Mouse (Mus musculus) kidney, postnatal 4 days (tissue): ENCODE measurements around the gene Lhx5.

ENCODE experiments used
- DNase-seq, 2 experiments: peaks; one replicate each; pipeline ENCODE4 v3.0.0; 2021; ENCODE audit warnings: mixed read lengths in 2 of 2

Gene Lhx5

GRCm38 (mm10) chr5:120433135-120433760 lies 1.7 kb downstream of the Lhx5 start:
- no peak for DNase-seq

DNA sequence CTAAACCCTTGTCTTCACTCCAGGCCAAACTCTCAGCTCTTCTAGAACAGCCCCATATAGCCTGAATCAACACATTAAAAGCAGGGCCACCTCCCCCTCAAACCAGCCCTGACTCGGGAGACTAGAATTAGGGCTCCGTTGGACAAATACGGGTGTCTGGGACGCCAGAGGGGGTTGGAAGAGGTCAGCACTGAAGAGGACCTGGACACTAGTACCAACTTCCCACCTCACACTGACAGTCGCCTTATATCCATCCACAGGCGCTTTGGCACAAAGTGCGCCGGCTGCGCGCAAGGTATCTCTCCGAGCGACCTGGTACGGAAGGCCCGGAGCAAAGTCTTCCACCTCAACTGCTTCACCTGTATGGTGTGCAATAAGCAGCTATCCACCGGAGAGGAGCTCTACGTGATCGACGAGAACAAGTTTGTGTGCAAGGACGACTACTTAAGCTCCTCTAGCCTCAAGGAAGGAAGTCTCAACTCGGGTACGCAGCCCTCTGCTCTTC lies 2.8 kb downstream of the Lhx5 start:
- no peak for DNase-seq

GRCm38 (mm10) chr5:120435006-120435681 lies 3.6 kb downstream of the Lhx5 start:
- DNase-seq = no peak

- peak in 1 of 2 experiments; percentile 43 for DNase-seq
Observed at GRCm38 (mm10) chr5:120435731-120436501, 4.4 kb downstream of the Lhx5 start.

- no peak for DNase-seq
Observed at GRCm38 (mm10) chr5:120436885-120437495, 5.5 kb downstream of the Lhx5 start.

GRCm38 (mm10) chr5:120437539-120437938 lies 6.0 kb downstream of the Lhx5 start:
- no peak for DNase-seq

- DNase-seq = no peak
Observed at GRCm38 (mm10) chr5:120437986-120438385, 6.5 kb downstream of the Lhx5 start.

DNA sequence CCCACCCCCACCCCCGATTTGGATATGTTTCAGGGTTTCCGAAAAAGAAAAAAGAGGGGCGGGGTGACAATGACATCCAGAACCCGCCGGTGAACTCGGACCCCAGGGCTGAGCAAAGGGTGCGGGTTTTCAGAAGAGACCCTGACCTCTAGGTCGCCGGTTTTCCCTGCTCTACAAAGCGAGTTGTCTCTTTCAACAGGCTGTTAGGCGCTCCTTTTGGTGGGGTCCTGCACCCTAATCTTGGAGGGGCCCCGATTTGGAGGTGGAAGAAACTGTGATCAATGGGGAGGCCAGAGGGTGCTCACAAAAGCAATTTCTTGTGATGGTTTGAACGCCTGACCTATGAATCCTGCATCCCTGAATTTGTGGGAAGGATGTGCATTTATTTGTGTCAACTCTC lies 7.0 kb downstream of the Lhx5 start:
- no peak for DNase-seq

DNA sequence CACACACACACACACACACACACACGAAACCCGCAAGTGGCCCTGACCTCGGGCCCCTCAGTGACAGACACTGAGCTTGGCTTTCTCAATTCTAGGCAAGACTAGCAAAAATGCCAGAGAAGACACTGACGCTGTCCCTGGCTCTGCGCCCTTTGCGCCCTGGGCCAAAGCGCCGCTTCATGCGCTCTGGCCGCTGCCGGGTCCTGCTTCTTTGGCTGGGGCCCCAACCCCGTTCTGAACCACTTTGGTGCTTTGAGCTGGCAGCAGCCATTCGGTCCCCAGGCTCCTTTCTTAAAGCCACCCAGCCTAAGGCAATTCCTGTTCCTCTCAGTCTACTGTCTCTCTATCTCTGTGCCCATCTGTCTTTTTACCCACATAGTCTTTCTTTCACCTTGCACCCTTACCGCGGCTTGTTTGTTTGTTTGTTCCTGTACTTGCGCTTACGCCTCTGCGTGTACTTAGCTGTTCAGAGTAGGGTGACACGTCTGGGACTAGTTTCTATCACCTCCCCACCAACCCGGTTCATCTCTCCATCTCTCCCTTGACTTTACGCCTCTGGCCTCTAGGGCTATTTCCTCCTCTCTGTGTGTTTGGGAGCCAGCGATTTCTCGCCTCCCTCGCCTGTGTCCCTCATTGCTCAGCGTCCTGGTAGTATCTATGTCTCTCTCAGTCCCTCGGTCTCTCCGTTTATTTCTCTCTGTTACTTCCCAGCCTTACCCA lies 7.7 kb downstream of the Lhx5 start:
- no peak for DNase-seq

DNA sequence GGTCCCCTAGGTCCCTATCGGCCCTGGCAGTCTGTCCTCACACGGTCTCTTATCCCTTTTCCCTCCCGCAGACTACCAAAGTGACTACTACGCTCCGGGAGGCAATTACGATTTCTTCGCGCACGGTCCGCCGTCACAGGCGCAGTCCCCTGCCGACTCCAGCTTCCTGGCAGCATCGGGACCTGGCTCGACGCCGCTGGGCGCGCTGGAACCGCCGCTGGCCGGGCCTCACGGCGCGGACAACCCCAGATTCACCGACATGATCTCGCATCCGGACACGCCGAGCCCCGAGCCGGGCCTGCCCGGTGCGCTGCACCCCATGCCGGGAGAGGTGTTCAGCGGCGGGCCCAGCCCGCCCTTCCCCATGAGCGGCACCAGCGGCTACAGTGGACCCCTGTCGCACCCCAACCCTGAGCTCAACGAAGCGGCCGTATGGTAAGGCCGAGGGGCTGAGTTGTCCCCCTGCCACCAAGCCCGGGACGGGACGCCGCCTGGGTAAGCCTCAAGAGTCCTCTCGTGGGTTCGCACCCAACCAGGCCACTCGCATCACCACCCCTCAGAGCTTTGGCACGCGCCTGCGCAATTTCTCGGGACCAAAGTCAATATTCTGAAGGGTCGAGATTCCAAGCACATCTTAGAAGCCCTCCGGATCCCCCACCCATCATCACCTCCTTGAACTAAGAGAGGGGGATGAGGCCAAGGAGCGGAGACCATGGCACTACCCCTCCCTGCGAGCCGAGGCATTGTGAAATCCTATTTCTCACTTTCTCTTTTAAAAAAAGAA lies 8.6 kb downstream of the Lhx5 start:
- no peak for DNase-seq

DNA sequence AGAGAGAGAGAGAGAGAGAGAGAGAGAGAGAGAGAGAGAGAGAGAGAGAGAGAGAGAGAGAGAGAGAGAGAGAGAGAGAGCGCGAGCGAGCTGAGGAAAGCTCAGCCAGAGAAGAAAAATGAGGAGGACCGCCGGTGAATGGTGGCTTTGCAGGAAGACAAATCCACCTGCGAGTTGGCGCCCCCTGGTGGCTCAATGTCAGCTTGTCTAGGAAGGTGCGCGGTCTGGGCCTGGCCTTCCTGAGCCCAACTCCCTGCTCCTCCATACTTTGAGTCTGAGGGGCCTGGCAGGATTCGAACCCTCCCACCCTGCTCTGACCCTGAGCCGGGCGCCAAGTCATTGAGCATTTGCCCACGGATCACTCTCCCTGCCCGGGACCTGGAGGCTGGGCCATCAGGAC lies 9.2 kb downstream of the Lhx5 start:
- peak; percentile 96 to 98 for DNase-seq

GRCm38 (mm10) chr5:120447305-120447704 lies 15.8 kb downstream of the Lhx5 start:
- DNase-seq = peak; percentile 64 to 73

GRCm38 (mm10) chr5:120454756-120455337 lies 23.3 kb downstream of the Lhx5 start:
- no peak for DNase-seq

GRCm38 (mm10) chr5:120456253-120456652 lies 24.8 kb downstream of the Lhx5 start:
- DNase-seq = no peak

DNA sequence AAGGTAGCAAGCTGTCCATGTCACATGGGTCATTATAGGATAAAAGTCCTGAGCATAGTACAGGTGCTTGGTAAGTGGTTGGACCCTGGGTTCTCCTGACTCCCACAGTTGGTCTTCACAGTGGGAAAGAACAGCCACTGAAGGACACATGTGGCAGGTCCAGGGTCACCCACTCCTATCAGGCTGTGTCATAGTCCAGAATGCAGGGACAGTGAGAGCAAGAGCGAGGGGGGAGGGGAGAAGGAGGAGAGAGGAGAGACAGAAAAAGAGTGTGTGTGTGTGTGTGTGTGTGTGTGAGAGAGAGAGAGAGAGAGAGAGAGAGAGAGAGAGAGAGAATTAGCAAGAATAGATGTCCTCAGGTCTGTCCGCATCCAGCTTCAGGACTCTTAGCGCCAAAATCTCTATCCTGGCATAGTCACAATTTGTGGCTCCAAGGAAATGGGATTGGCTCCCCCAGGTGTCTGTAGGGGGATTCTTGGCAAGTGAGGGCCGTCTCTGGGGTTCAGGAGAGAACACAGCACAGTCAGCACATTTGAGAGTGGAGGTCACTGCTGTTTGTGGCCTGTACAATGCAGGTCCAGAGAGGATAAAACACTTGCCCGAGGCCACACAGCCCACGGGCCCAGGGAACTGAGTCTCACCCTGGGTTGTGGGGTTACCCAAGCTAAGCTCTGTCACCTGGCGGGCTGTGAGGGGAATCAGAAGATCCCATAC lies 25.5 kb downstream of the Lhx5 start:
- no peak for DNase-seq

- DNase-seq = peak; percentile 87 to 88
Observed at GRCm38 (mm10) chr5:120457628-120458027, 26.1 kb downstream of the Lhx5 start.

GRCm38 (mm10) chr5:120459133-120459532 lies 27.6 kb downstream of the Lhx5 start:
- DNase-seq = no peak

DNA sequence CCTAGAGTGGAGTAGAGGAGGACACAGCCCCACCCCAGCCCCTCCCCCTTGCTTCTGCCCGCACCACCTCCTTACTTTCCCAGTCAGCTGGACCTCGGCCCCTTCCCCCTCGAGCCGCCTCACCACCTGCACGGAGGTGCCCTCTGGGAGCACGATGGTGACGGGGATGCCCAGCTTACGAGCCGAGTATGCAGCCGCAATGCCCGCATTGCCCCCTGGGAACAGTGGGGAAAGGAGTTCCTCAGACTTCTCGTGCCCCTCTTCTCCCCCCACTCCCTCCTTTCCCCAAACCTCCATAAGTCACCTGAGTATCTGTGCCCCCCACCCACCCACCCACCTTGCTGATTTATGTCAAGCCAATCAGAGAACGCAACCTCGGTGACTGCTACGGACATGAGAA lies 30.4 kb downstream of the Lhx5 start:
- DNase-seq = peak in 1 of 2 experiments; percentile 22

DNA sequence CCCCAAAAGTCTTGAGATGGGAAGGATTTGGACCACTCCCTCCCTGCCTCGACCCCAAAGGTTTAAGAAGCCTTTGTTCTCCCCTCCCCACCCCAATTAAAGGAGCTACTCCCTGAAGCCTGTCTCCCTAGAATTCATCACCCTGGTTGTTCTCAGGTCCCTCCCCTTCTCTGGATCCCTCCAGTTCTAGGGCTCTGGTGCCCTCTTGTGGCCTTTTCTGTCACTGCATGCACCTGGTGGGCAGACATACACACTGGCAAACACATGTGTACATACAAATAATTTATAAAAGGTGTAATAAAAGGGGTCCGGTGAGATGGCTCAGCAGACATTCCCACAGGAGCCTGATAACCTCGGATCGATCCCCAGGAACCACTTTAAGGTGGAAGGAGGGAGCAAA lies 32.8 kb downstream of the Lhx5 start:
- peak; percentile 45 to 47 for DNase-seq

DNA sequence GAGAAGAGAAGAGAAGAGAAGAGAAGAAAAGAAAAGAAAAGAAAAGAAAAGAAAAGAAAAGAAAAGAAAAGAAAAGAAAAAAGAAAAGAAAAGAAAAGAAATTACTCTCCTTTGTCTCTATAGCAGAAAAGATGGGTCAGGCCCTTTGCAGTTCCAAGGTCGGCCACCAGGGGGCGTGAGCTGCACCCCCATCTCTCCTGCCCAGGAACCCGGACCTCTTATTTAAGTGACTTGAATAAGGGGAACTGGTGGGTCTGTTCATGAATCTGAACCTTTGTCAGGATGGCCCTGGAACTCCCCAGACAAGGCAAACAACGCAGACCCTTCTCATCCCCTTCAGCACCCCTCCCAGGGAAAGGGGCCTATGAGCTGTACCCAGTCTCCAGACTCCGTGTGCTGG lies 33.6 kb downstream of the Lhx5 start:
- peak; percentile 58 to 59 for DNase-seq

- DNase-seq = peak in 1 of 2 experiments; percentile 33
Observed at GRCm38 (mm10) chr5:120465860-120466259, 34.4 kb downstream of the Lhx5 start.
